Mouse (Mus musculus): ENCODE data around the gene 1110008P14Rik. TPM values are rescaled to one million over a fixed set of nuclear protein-coding genes. Genes with fewer than 3 reads are reported as not detected.

Gene 1110008P14Rik
- total RNA-seq, 2 experiments from 2014 or later, result 312 to 437 TPM

DNA sequence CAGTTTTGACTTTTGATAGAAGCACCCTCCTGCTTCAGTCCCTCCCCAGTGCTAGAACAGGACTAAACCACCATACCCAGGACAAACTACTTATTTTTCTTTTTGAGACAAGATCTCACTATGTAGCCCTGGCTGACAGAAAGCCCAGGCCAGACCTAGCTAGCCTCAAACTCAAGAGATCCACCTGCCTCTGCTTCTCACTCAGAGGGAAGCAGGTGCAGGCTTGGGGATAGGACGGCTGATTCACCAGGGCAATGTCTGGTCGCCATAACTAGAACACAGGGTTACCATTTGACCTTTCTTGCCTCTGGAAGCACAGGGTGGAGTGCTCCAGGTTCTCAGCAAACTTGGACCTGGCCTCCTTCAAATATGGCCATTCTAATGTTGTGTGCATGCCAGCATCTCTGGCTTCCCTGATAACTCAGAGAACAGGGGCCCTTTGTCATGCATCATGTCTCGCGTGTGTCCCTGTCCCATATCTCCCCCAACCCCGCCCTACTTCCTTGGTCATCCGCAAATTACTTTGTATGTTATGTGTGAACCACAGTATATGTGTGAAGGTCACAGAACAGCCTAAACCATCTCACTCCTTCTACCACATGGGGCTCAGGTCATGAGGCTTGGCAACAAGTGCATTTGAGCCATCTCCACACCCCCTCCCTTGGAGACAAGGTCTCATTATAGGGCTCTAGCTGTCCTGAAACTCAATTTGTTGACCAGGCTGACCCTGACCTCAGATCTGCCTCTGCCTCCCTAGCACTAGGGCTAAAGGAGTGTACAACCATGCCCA is 31.2 kb upstream of the 1110008P14Rik start:
- no peak for DNase-seq (ENCODE audit: low spot score in 2 of 2)

DNA sequence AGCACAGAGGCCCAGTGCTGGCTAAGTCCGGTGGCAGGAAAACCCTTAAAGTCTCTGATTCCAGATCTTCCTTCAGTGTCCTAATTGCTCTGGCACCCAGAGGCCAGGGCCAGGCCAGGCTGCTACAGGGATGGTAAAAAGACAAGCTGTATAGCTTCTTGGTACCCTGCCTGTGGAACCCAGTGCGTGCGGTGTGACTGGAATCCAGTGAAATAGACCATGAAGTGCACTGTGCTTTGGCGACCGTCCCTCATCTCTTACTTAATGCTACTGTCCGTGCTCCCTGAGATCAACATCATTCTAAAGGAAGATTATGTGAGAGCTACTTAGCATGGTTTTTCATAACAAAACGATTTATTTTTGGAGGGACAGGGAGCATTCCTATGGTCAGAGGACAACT is 29.7 kb upstream of the 1110008P14Rik start:
- no peak for DNase-seq (ENCODE audit: low spot score in 2 of 2)
- intact Hi-C loops (cut with DNase I), result no loop called here

More for the DNA sequence above, 31.2 kb upstream of the 1110008P14Rik start:
- intact Hi-C loops (cut with DNase I), result no loop called here

DNA sequence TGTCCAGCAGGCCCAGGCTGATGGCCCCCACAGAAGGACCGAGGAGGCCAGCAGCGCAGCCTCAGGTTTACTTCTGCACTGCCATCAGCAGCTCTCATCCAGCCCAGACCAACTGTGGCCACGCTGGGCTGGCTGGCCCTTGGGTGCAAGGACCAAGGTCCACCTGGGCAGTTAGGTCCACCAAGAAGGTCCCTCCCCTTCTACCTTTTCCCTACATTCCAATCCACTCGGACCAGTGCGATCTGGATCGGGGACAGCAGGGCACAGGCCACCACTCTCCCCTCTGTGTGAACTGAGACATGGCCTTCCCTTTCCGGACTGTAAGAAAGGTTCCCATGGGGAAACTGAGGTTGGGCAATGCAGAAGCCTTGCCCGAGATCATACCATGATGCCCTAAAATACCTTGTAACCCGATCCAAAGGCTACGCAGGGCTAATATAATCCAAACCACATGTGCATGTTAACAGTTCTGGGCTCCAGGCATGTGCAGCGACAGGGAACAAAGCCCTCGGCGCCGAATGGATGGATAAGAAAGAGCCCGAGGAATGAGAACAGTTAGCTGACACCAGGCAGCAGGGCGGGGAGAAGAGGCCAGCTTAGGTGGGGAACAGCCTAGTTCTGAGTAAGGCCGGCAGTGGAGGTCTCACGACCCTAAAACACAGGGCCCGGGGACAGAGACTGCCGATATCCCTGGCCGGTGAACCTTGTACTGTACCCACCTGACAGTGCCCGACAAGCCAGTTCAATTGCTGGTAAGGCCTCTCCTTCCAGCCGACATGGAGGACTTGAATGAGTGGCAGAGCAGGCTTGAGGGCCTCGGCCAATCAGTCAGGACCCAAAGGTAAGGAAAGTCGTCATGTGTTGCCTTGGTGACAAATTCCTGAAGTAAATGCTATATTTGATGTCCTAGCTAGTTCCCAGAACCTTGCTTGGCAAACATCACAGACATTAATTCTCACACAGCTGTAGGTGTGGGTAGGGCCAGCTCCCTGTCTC is 27.0 kb upstream of the 1110008P14Rik start:
- no peak for DNase-seq (ENCODE audit: low spot score in 2 of 2)
- intact Hi-C loops (cut with DNase I), result no loop called here

DNA sequence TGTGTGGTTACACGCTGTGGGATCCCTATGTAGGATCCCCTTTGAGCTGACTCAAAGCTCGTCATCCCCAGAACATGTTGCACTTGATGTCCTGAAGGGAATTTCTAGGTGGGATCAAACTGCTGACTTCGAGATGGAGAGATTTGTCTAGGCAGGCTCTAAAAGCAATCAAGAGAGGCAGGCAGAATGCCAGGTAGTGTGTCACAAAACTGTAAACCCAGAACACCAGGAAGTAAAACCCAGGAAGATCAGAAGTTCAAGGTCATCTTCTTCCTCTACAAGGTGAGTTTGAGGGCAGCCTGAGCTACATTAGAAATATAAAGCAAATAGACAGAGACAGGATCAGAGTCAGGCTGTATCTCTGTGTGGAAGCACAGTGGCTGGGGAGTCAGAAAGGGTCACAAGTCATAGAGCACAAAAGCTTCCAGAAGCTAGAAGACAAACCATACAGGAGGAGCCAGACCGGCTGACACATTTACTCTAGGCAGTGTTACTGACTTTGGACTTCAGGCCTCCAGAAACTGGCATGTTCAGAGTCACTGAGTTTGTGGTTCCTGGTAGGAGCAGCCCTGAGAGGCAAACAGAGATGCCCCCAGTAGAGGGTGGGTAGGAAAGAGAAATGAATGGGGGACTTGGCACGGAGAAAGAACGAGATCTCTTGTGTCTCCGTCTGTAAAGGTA is 25.5 kb upstream of the 1110008P14Rik start:
- no peak for DNase-seq (ENCODE audit: low spot score in 2 of 2)

DNA sequence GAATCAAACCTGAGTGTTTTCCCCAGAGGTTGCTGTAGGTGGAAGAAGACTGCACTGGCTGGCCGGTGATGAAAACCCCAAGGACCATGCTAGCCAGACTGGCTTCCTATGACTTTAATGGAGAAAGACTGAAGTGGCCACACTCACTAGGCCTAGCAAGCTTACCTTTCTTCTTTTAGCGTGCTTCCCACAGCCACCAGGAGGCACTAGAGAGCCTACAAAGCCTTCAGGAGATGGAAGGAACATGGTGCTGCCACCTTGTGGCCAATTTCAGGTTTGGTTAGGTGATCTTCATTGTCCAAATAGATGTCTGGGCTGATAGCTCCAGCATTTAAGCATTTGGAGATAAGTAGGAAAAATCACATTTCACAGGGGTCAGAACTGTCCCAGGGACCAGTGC is 22.9 kb upstream of the 1110008P14Rik start:
- intact Hi-C loops (cut with DNase I), result loop anchor here (1.0 to 5.0 kb wide), 2 partner anchors 84 to 163 kb away; no protein-coding TSS in a partner anchor
- DNase-seq (ENCODE audit: low spot score in 2 of 2), result peak; percentile 87 to 92

More for the DNA sequence above, 25.5 kb upstream of the 1110008P14Rik start:
- intact Hi-C loops (cut with DNase I), result no loop called here

DNA sequence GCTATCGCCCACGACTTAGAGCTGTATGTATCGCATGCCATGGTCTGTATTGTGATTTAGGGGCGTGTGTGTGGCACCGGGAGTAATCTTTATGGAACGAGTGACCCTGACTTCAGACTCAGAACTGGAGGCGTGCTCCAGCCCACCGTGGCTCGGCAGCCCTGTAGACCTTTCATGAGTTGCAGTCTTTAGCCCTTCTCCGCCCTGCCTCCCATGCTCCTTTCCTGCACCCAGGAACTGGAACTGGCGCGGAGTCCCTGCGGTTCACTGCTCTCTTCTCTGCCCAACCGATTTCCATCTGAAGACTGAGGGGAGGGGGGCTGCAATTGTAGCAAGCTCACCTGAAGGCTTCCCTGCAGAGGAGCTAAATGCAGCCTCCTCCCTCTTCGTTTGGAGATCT is 15.0 kb upstream of the 1110008P14Rik start:
- intact Hi-C loops (cut with DNase I), result loop anchor here (5.0 kb wide), 1 partner anchor 34 kb away; no protein-coding TSS in a partner anchor
- DNase-seq (ENCODE audit: low spot score in 2 of 2), result no peak

DNA sequence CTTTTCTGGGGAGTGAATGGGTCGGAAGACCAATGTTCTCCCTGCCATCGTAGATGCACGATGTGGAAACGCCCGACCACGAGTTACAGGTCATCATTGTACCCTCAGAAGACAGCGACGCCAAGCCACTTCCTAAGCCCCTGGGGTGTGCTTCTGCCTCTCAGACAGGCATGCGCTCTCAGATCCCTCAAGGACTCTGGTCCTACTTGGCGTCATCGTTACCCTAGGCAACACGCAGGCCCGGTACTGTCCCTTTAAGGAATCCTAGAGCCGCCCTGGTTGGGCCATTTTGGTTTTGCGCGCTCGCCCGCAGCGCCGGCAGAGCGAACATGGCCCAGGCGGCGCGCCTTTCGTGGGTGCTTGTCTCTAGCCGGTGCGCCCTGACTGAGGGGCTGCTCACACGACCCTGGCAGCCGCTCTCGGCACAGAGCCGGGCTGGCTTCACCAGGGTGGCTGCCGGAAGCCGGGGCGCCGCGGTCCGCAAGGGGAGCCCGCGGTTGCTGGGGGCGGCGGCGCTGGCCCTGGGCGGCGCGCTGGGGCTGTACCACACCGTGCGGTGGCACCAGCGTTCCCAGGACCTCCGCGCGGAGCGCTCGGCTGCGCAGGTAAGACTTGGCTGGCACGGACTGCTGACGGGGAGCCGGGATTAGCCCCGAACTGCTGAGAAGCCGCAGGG is 14.3 kb upstream of the 1110008P14Rik start:
- intact Hi-C loops (cut with DNase I), result loop anchor here (5.0 kb wide), 1 partner anchor 34 kb away; no protein-coding TSS in a partner anchor
- peak; percentile 94 to 95 for DNase-seq (ENCODE audit: low spot score in 2 of 2)

DNA sequence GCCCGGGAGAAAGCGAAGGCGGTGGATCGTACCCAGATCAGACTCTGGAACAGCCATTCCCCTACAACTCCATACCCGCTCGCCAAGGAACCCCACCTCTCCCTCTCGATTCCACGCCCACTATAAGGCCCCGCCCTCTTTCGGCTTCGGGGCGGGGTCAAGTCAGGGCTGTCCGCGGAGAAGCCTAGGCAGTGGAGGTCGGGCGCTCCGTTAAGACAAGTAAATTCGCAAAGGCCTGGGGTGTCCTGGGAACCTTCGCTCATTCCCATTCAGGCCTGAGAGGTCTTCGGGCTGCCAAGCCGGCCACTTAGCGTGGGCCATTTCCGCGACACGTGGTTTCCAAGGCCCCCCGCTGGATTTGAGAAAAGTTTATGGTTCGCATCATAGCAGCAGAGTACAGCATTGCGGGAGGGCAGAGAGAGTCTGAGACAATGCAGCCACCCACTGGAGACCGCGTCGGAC is 13.8 kb upstream of the 1110008P14Rik start, which contains the start of gene Ptges2:
Gene Ptges2 (plus strand): TSS at position 413 of the 462 bp plus-strand sequence.
- intact Hi-C loops (cut with DNase I), result loop anchor here (5.0 kb wide), 1 partner anchor 33 kb away; no protein-coding TSS in a partner anchor
- peak; percentile 93 for DNase-seq (ENCODE audit: low spot score in 2 of 2)

DNA sequence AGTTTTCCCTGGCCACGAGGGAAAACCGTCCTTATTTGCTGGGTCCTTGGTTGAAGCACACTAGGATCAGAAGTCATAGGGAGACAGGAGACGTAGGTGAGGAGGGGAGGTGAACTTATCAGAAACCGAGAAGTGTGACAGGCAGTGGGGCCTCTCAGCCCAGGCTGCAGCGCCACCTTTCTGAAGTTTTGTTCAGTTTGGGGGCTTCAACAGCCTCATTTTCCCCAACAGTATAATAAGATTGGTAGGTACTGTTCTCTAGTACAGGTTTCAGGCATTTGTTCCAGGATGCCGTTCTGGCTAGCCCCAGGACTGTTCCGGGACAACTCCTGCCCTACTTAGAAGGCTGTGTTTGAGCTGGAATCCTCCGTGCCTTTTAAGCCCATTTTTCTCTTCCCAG is 13.2 kb upstream of the 1110008P14Rik start:
- DNase-seq (ENCODE audit: low spot score in 2 of 2), result no peak

DNA sequence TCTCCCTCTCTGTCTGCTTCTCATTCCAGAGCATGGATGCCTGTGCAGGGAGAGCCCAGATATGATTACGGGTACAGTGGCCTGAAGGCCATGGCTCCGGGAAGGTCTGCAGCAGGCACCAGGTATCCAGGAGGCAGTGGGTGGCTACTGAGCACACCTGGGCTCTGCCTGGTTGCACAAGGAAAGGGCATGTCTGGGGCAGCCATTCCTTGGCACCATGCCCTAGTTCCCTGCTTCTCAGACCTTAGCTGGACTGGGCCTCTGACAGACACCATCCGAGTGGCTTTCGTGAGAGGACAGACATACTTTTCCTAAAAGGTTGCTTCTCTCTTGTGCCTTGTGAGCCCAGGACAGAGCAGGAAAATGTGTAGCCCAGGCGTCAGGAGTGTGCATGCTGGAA is 10.3 kb upstream of the 1110008P14Rik start:
- intact Hi-C loops (cut with DNase I), result no loop called here
- no peak for DNase-seq (ENCODE audit: low spot score in 2 of 2)

More for the DNA sequence above, 13.2 kb upstream of the 1110008P14Rik start:
- intact Hi-C loops (cut with DNase I), result loop anchor here (5.0 kb wide), 1 partner anchor 33 kb away; no protein-coding TSS in a partner anchor

DNA sequence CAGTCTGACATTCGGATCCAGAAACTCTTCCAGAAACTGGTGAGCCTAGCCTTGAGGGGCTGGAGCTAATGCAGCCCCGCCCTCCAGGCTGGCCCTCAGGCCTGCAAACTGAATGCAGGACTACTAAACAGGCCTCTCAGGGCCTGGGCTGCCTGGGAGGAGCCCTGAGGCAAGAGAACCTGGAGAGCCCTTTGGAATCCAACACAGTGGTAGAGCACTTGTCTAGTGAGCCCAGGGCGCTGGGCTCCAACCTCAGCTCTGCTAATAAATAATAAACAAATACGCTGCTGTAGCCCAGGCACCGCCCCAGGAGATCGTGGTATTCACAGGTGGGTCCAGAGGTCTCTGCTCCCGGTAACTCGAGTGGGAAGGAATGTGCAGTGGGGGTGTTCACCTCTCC is 9.1 kb upstream of the 1110008P14Rik start:
- intact Hi-C loops (cut with DNase I), result no loop called here

DNA sequence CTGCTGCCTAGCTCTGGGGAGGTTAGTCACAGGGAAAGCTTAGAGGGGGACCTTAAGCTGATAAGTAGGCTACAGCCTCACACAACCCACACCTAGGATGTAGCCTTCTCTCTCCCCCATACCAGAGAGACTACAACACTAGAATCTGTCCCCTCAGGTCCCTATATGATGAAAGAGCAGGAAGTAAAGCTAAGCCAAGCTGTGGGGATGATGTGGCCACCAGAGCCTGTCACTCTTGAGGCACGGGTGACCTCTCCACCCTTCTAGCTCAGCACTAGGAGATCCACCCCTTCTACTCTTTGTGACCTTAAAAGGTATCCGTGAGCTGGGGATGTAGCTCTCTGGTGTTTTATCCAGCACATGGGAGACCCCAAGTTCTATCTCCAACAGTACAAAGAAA is 7.4 kb upstream of the 1110008P14Rik start:
- DNase-seq (ENCODE audit: low spot score in 2 of 2), result no peak
- intact Hi-C loops (cut with DNase I), result no loop called here

More for the DNA sequence above, 9.1 kb upstream of the 1110008P14Rik start:
- no peak for DNase-seq (ENCODE audit: low spot score in 2 of 2)

DNA sequence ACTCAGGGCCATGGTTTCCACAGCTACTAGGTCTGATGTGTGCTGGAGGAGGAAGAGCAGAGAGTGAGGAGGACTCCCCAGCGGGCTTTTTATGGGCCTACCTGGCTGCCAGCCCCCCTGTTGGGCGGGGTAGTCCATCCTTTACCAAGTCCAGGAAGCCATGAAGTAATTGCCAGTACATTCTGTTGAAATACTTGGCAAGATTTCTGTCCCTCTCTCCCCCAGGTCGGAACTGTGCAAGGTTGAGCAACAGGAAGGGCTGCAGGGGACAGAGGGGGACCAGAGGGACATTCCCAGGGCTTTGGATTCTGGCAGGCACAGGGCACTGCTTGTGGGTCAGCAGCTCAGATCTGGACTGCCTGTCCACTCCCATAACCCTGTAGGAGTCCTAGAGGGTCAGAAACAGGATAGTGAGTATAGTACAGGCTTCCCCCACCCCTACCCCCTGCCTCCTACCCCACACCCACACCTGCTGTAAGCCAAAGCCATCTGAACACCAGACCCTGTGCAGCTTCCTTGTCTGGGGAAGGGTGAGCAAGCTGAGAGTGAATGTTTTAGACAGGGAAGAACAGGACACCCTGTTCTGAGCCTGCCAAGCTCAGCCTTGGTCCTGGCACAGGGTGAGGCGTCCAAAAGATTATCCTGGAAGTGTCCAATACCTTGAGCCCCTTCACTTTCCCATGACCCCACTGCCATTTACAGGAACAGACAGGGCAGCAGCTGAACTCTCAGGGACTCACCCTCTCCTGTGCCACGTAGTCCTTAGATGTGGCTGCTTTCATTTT is 6.2 kb upstream of the 1110008P14Rik start, which contains the start of gene Lcn2:
Gene Lcn2 (minus strand): TSS at position 547 of the 785 bp plus-strand sequence.
- no peak for DNase-seq (ENCODE audit: low spot score in 2 of 2)
- intact Hi-C loops (cut with DNase I), result no loop called here

DNA sequence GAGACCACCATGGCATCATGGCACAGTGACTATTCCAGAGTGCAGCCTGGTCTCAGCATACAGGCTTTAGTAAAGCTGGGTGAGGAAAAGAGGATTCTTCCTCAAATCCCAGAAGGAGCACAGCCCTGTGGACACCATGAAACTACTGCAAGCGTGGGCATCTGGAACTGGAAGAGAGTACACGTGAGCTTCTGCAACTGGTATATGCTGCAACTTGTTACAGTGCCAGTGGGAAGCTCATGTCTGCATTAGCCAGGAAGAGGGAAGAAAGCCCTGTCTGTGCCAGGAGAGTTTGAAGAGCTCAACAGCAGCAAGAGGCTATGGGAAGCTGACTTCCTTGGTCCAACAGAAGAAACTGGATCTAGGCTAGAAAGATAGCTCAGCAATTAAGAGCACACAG is 951 bp upstream of the 1110008P14Rik start:
- DNase-seq (ENCODE audit: low spot score in 2 of 2), result peak in 1 of 2 experiments; percentile 17
- intact Hi-C loops (cut with DNase I), result no loop called here

DNA sequence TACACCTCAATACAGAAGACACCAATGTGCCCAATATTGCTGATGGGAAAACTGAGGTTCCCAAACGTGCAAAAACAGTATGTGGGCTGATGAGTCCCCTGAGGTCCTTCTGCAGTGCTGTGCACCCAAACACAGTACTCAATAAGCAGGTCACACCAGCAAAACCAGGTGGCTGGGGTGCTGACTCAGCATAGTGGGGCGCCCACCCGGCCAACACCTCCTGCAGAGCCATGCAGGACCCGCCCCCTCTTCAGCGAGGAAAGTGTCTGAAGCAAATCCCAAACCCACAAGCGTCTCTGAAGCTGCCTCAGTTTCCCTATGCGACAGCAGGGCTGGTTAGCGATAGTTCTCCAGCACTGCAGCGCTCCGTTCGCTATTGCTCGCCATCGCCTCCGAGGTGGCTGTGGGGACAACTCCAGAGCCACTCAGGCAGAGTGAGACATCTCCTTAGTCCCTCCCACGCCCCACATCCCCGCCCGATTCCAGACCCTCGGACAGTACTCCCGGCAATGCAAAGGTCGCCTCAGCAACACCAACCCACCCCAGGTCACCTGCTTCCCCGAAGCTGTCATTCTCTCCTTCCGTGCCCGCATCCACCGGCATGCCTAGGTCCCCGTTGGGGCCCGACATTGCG is 480 bp downstream of the 1110008P14Rik start:
- DNase-seq (ENCODE audit: low spot score in 2 of 2), result no peak
- intact Hi-C loops (cut with DNase I), result no loop called here

DNA sequence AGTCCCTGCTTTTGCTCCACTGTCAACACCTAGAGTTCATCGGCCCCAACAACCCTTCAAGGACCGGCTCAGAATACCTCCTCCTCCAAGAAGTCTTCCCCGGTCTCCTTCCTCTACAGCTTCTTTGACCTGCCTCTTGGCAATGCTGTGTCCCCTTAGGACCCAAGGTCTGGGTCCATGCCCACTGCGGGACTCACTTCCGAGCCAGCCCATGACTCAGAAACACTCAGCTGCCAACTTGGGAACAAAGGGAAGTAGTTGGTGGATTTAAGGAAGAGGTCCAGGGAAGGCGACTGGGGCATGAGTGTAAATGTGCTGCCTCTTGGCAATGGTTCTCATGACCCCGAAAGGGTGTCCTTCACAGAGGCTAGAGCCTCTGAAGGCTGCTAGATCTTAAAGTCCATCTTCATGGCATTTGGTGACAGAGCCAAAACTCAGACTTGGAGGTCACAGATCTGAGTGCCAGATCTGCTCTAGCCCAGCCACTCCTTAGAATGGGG is 1.7 kb downstream of the 1110008P14Rik start:
- intact Hi-C loops (cut with DNase I), result no loop called here
- no peak for DNase-seq (ENCODE audit: low spot score in 2 of 2)

DNA sequence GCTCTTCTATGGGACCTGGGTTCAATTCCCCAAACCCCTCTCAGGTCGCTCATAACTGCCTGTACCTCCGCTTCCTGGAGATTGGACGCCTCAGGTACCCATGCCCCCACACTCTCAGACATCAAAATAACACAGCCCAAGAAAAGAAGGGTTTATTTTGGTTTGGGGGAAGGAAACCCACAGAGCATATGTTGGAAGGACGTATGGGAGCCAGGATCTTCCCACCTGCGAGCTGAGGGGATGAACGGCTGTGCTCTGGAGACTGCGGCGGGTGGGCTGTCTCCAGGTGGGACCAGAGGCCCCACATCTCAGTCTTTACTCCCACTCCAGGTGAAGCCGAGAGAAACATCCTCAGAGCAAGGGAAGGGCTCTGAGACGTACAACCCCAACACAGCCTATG is 4.8 kb downstream of the 1110008P14Rik start:
- intact Hi-C loops (cut with DNase I), result no loop called here
- peak; percentile 51 to 73 for DNase-seq (ENCODE audit: low spot score in 2 of 2)

Data from left cerebral cortex, postnatal 36 days (tissue).